Mouse (Mus musculus): ENCODE results near the gene Gadl1.

DNA sequence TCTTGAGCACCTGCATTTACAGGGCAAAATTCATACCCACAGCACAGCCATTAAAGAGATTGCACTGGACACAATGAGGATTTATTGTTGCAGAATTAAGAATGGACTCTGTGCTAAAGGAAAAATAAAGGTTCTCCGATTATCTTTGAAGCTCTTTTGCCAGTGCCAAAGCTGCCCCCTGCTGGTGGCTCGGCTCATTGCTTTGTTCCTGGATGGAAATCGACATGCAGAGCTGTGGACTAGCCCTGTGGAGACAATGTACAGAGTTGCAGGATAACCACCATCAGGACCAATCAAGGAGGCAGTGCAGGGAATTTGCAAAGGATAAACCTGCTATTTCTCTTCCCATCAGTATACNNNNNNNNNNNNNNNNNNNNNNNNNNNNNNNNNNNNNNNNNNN, 132.5 kb downstream of the Gadl1 start:
- no peak for TF ChIP-seq GATA1 (IDR thresholded peaks at IDR 0.05; ENCODE audit: borderline replicate concordance, low read length)
- no peak for TF ChIP-seq FLI1 (IDR thresholded peaks at IDR 0.05; ENCODE audit: low read length)
